ENCODE assay signal across 17 mouse cellular contexts in genomic region chr10:23480474-23480873, GRCm38 (mm10).
A peak's percentile ranks its signal among the peaks of the same experiment; 100 is the strongest.
DNase-seq lines count a peak whose midpoint lies in the region; TF ChIP-seq lines count a peak whose summit lies in the region.
"Had no signal": no experiment of that assay in that cellular context is flagged by ENCODE, and none has a peak within 500 bp of the region (broad histone marks: within the 10 kb centered on the region; RNA-seq: fewer than 3 reads in every experiment).

No protein-coding gene starts in this region.

- no peak for TF ChIP-seq CTCF in heart, adult 2 months (IDR thresholded peaks at IDR 0.05)

- intact Hi-C loops in heart, adult 2 months (cut with DNase I), result no loop called here
- intact Hi-C loops in left cerebral cortex, postnatal 10 days (cut with DNase I), result no loop called here

- no peak overlapping the region for H3K9ac ChIP-seq in heart, adult 2 months (ENCODE audit: low read depth, low read length)

- no peak overlapping the region for H3K27ac ChIP-seq in heart, adult 2 months

- peak; percentile 50 for DNase-seq in heart, adult 11 months
- DNase-seq in heart, adult 2 months, result no peak
- DNase-seq in left cerebral cortex, postnatal 10 days (ENCODE audit: extremely low spot score in 1 of 2, low spot score in 2 of 2), result no peak
- DNase-seq: adrenal gland, adult 2 months; adrenal gland, adult 8-10 months; adrenal gland, postnatal 10 days; adrenal gland, postnatal 14 days; adrenal gland, postnatal 25 days; adrenal gland, postnatal 36 days; B cell, adult 2 months; cerebellum, adult 11 months; cerebellum, adult 11-12 months; cerebellum, adult 18-20 months had no signal

- no peak for TF ChIP-seq EP300 in heart, adult 2 months (IDR thresholded peaks at IDR 0.05; ENCODE audit: insufficient read depth, low read depth, low read length)

- no peaks in the 10 kb centered on the region for H3K36me3 ChIP-seq in heart, adult 2 months (ENCODE audit: control insufficient read depth, insufficient read depth, low read length)
- no peaks in the 10 kb centered on the region for H3K36me3 ChIP-seq in myocyte (ENCODE audit: control insufficient read depth, insufficient read depth)
- H3K36me3 ChIP-seq: G1E had no signal

- H3K27me3 ChIP-seq in heart, adult 2 months (ENCODE audit: control insufficient read depth, insufficient read depth, low read length), result no peaks in the 10 kb centered on the region
- no peaks in the 10 kb centered on the region for H3K27me3 ChIP-seq in myocyte (ENCODE audit: control insufficient read depth, insufficient read depth, insufficient read length)
- H3K27me3 ChIP-seq: CH12.LX, Patski had no signal

- no peak overlapping the region for H3K4me3 ChIP-seq in heart, adult 2 months
- no peak overlapping the region for H3K4me3 ChIP-seq in myocyte

- H3K4me1 ChIP-seq in heart, adult 2 months (ENCODE audit: control insufficient read depth, insufficient read depth, low read length), result no peaks in the 10 kb centered on the region

- no peak overlapping the region for H3ac ChIP-seq in myocyte (ENCODE audit: control insufficient read depth, insufficient read length)

- TF ChIP-seq POLR2A in heart, adult 2 months (IDR thresholded peaks at IDR 0.05; ENCODE audit: insufficient read depth, low read depth, low read length), result no peak
- no peak for TF ChIP-seq POLR2A in myocyte (IDR thresholded peaks at IDR 0.05; ENCODE audit: insufficient read length, low read depth)

- no peaks in the 10 kb centered on the region for H3K79me2 ChIP-seq in heart, adult 2 months (replicated peaks; ENCODE audit: control insufficient read depth, insufficient read depth, low read length)
- no peaks in the 10 kb centered on the region for H3K79me2 ChIP-seq in myocyte (ENCODE audit: control insufficient read depth, insufficient read depth)

- H3K4me2 ChIP-seq in myocyte (ENCODE audit: low read depth), result no peak overlapping the region

TF ChIP-seq in myocyte, 11 proteins besides CTCF, POLR2A, EP300 and RAD21:
- TF ChIP-seq MYOD1 (IDR thresholded peaks at IDR 0.05; ENCODE audit: control insufficient read depth in 1 of 3, insufficient read length in 2 of 3, low read depth in 2 of 3), result peak in 2 of 3 experiments; percentile 36 to 59
- peak in 1 of 3 experiments; percentile 64 for TF ChIP-seq MYOG (IDR thresholded peaks at IDR 0.05; ENCODE audit: control insufficient read depth in 1 of 3, insufficient read depth in 1 of 3, insufficient read length in 2 of 3, low read depth in 2 of 3)
- TF ChIP-seq TCF3 (IDR thresholded peaks at IDR 0.05; ENCODE audit: insufficient read length, low read depth), result no peak
- no peak for TF ChIP-seq CEBPB (IDR thresholded peaks at IDR 0.05; ENCODE audit: insufficient read depth, poor library complexity, severe bottlenecking)
